Mouse (Mus musculus) hindbrain, postnatal 0 days (tissue): ENCODE measurements around the gene Ddias. TPM values are rescaled to one million over a fixed set of nuclear protein-coding genes. Genes with fewer than 3 reads are reported as not detected.
A peak's percentile ranks its signal among the peaks of the same experiment; 100 is the strongest.

Source experiments
- ATAC-seq: fragments of 200-750 bp; cut with Nextera tagmentation; 2 replicates; pipeline ENCODE4 v1.8.0; 2017; ENCODE audit warnings: mild to moderate bottlenecking, moderate TSS enrichment, moderate library complexity
- DNase-seq: peaks from one replicate; pipeline ENCODE4 v3.0.0-alpha.2; 2015; ENCODE audit warnings: low spot score
- H3K27ac ChIP-seq: fragments of 300-500 bp; sonication (generic); 2 replicates; pipeline ENCODE4 v1.5.1; 2014; ENCODE audit warnings: mild to moderate bottlenecking
- H3K27me3 ChIP-seq: fragments of 300-500 bp; sonication (generic); 2 replicates; pipeline ENCODE4 v1.6.1; 2014; ENCODE audit warnings: low read length, mixed read lengths; ENCODE audit not compliant: insufficient read depth
- H3K36me3 ChIP-seq: fragments of 300-500 bp; sonication (generic); 2 replicates; pipeline ENCODE4 v1.6.1; 2014; ENCODE audit warnings: low read length, mixed read lengths; ENCODE audit not compliant: insufficient read depth
- H3K4me1 ChIP-seq: fragments of 300-500 bp; sonication (generic); 2 replicates; pipeline ENCODE4 v1.6.1; 2014; ENCODE audit warnings: antibody characterized with exemption, low read length, mixed read lengths; ENCODE audit not compliant: insufficient read depth
- H3K4me2 ChIP-seq: fragments of 300-500 bp; sonication (generic); 2 replicates; pipeline ENCODE4 v1.6.1; 2014; ENCODE audit warnings: low read depth, mild to moderate bottlenecking, low read length, moderate library complexity, mixed read lengths
- H3K4me3 ChIP-seq: fragments of 300-500 bp; sonication (generic); 2 replicates; pipeline ENCODE4 v1.5.1; 2014; ENCODE audit warnings: low read length
- H3K9ac ChIP-seq: fragments of 300-500 bp; sonication (generic); replicated peaks from 2 replicates; pipeline ENCODE4 v1.6.1; 2014; ENCODE audit warnings: mild to moderate bottlenecking, low read length, moderate library complexity, mixed read lengths
- H3K9me3 ChIP-seq: fragments of 300-500 bp; sonication (generic); 2 replicates; pipeline ENCODE4 v1.6.1; 2016; ENCODE audit warnings: low read length, mixed read lengths
- CTCF ChIP-seq: IDR thresholded peaks from 2 replicates; pipeline ENCODE4 v1.5.1; 2016; ENCODE audit warnings: antibody characterized with exemption, control low read depth, low read depth
- WGBS: fragments of 180-500 bp; shearing (Covaris S2); extraction: QIAGEN DNeasy Blood & Tissue Kit; methylation state at CpG from one replicate; pipeline ENCODE4 v1.1.7; 2014; 5-methylcytosine and 5-hydroxymethylcytosine counted together
- polyA plus RNA-seq: library from polyadenylated mRNA; unstranded; fragments of >200 nt; fragmentation: Nextera tagmentation; extraction: Ambion mirVana; gene quantifications from 2 replicates; pipeline ENCODE4 v1.2.1, GENCODE M21; 2015
- total RNA-seq: library from RNA; depleted of rRNA; stranded (reverse); fragments of >200 nt; gene quantifications from 2 replicates; pipeline ENCODE4 v1.2.3, GENCODE M21; 2014; rRNA removed

Gene Ddias
- total and polyA plus RNA-seq, 2 experiments from 2014 or later: 1.8 to 3.8 TPM

DNA sequence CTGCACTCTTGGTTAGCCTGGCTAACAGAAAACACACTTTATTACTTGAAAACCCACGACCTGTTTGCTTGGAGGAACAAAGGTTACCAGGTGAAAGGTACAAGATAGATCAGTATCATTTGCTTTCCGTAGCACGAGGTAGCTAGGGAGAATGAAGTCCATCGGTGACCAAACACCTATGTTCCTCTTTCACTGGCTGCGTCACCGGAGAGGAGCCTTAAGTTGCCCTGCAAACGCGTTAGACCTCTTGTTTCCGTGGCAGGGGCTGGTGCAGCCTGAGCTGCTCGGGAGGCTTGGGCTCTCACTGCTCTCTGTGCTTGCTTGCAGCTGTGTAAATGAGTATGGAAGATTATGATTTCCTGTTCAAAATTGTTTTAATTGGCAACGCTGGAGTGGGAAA, 54.4 kb downstream of the Ddias start:
- WGBS: 83% methylated on average over 11 of the region's 11 CpGs
- H3K4me2 ChIP-seq: no peak overlapping the region

DNA sequence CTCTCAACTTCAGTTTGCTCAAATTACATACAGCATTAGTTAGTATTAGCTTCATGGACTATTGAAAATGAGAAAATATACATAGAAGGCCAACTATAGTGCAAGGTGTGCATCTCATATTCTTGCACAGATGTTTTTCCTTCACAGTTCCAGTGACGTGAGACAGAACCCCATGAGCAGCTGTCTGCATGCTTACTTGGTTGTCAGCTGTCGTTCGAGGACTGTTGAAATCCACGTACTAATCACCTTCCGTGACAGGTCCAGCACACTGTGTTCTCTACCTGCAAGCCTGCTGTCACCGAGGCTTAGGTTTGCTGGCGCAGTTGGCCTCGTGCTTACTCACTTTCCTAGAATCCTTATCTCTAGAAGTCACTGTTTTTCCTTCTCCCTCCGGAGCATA, 56.2 kb downstream of the Ddias start:
- Histone ChIP-seq H3K27ac (no peak overlapping the region), H3K4me1 (no peaks in the 10 kb centered on the region), H3K27me3 (no peaks in the 10 kb centered on the region), H3K9me3 (no peaks in the 10 kb centered on the region), H3K9ac (no peak overlapping the region), H3K4me3 (no peak overlapping the region), H3K36me3 (no peaks in the 10 kb centered on the region), H3K4me2 (no peak overlapping the region)
- ATAC-seq: no peak
- DNase-seq: no peak
- WGBS: 87% methylated on average over 9 of the region's 9 CpGs
- no peak for TF ChIP-seq CTCF

More for the DNA sequence above, 54.4 kb downstream of the Ddias start:
- no peak overlapping the region for H3K27ac ChIP-seq
- H3K9me3 ChIP-seq: no peaks in the 10 kb centered on the region
- H3K27me3 ChIP-seq: no peaks in the 10 kb centered on the region
- TF ChIP-seq CTCF: no peak
- ATAC-seq: no peak
- no peak overlapping the region for H3K9ac ChIP-seq
- H3K4me1 ChIP-seq: no peaks in the 10 kb centered on the region
- H3K4me3 ChIP-seq: no peak overlapping the region
- no peak for DNase-seq
- no peaks in the 10 kb centered on the region for H3K36me3 ChIP-seq

DNA sequence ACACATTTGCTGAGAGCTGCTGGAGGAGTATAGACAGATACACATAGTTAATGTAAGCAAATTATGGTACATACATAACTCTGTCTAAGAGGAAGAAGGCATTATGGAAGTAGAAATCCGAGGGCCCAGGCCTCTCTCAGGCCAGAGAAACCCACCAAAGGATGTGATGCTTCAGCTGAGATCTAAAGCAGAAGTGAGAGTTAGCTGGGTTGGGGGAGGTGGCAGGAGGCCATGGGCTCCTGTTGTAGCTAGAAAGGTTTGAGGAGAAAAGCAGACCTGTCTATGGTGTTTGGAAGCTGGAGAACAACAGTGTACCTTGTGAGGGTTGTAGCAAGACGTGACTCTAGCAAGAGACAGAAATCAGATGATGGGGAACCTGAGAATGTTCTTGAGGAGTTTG, 56.8 kb downstream of the Ddias start:
- H3K9ac ChIP-seq: no peak overlapping the region
- no peak for TF ChIP-seq CTCF
- no peak for DNase-seq
- no peaks in the 10 kb centered on the region for H3K4me1 ChIP-seq
- H3K4me3 ChIP-seq: no peak overlapping the region
- no peaks in the 10 kb centered on the region for H3K9me3 ChIP-seq
- no peaks in the 10 kb centered on the region for H3K36me3 ChIP-seq
- no peak overlapping the region for H3K27ac ChIP-seq
- no peak for ATAC-seq
- H3K4me2 ChIP-seq: no peak overlapping the region
- no peaks in the 10 kb centered on the region for H3K27me3 ChIP-seq
- WGBS: 77% methylated on average over 2 of the region's 2 CpGs

DNA sequence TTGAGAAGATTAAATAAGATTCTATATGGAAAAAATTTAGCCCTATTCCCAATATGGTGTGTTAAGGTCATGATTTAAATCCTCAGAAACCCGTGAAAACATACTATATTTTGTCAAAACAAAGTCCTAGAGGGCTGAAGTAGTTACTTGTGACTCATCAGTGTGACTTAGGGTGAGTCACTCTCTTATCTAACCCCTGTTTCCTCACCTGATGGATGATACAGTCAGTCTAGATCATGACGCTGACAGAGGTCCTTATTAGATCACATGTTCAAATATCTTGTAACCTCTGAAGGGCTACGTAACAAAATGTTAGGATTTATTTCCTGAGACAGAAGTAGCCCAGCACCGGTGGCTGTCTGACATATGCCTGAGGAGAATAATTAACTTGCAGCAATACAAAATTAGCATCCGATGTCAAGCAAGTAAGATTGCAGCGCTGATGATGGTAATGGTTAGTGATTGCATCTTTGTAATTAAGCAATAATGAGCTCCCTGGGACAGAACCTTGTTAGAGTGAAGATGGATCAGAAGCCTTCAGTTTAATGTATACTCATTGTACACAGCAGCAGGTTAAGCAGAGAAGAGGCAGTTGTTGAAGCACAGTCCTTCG, 62.3 kb downstream of the Ddias start:
- H3K27me3 ChIP-seq: no peaks in the 10 kb centered on the region
- no peak for ATAC-seq
- no peak overlapping the region for H3K4me2 ChIP-seq
- H3K36me3 ChIP-seq: no peaks in the 10 kb centered on the region
- no peak overlapping the region for H3K27ac ChIP-seq
- WGBS: 72% methylated on average over 7 of the region's 7 CpGs
- peak; percentile 30 for DNase-seq
- no peak overlapping the region for H3K9ac ChIP-seq
- no peak for TF ChIP-seq CTCF
- no peak overlapping the region for H3K4me3 ChIP-seq
- H3K4me1 ChIP-seq: no peaks in the 10 kb centered on the region
- H3K9me3 ChIP-seq: no peaks in the 10 kb centered on the region

Other genes with a start within 250 kb of the Ddias start
- gene Ankrd42, start 237.1 kb downstream of the Ddias start, total RNA-seq: 22.8 and 24.8 TPM in 2 replicates
- gene Ankrd42, start 237.1 kb downstream of the Ddias start, polyA plus RNA-seq: 20.6 and 20.8 TPM in 2 replicates
- 31.3 and 35.2 TPM in 2 replicates for gene Pcf11, start 204.3 kb downstream of the Ddias start, total RNA-seq
- gene Pcf11, start 204.3 kb downstream of the Ddias start, polyA plus RNA-seq: 14.4 and 15.2 TPM in 2 replicates
- gene Rab30, start 132.6 kb downstream of the Ddias start, total RNA-seq: 33.2 and 37.0 TPM in 2 replicates
- gene Rab30, start 132.6 kb downstream of the Ddias start, polyA plus RNA-seq: 17.8 and 21.8 TPM in 2 replicates
- gene Prcp, start 223 bp upstream of the Ddias start, total RNA-seq: 19.2 and 23.2 TPM in 2 replicates
- 13.3 and 14.3 TPM in 2 replicates for gene Prcp, start 223 bp upstream of the Ddias start, polyA plus RNA-seq
- gene Fam181b, start 205.6 kb upstream of the Ddias start, total RNA-seq: 98.9 and 107 TPM in 2 replicates
- 55.2 and 59.5 TPM in 2 replicates for gene Fam181b, start 205.6 kb upstream of the Ddias start, polyA plus RNA-seq